Mouse (Mus musculus): ENCODE measurements around the gene Dolk. TPM values are rescaled to one million over a fixed set of nuclear protein-coding genes. Genes with fewer than 3 reads are reported as not detected.
A peak's percentile ranks its signal among the peaks of the same experiment; 100 is the strongest.

Gene Dolk
- polyA plus RNA-seq, 1 experiment from 2014 or later, result 14.0 TPM

DNA sequence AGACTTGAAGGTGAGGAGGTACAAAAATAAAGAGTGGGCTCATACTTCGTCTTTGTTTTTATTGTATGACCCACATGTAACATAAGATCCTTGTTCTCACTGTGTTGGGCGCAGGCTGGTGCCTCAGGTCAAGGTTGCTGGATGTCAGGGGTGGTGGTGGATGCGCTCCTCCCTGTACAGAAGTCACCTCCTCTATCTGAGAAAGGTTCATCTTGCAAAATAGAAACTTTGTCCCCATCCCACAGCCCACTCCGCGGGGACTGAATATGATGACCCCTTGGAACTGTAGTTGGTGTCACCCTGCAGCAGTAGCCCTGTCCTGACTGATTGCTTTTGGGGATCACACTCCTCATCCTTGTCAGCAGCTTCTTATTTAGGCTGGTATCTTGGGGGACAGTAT is 39.1 kb downstream of the Dolk start:
- no peak for ATAC-seq (ENCODE audit: low read depth)
- H3K4me3 ChIP-seq (replicated peaks), result no peak overlapping the region
- no peak overlapping the region for H3K27ac ChIP-seq
- no peaks in the 10 kb centered on the region for H3K27me3 ChIP-seq
- DNase-seq, result no peak
- no peak overlapping the region for H3K4me2 ChIP-seq
- WGBS (ENCODE audit: insufficient replicate concordance), result 85% methylated on average over 5 of the region's 5 CpGs
- peaks cover 62% of the 10 kb centered on the region for H3K36me3 ChIP-seq
- H3K9ac ChIP-seq, result no peak overlapping the region
- H3K4me1 ChIP-seq (replicated peaks), result peaks cover 64% of the 10 kb centered on the region
- H3K9me3 ChIP-seq (replicated peaks), result no peaks in the 10 kb centered on the region

DNA sequence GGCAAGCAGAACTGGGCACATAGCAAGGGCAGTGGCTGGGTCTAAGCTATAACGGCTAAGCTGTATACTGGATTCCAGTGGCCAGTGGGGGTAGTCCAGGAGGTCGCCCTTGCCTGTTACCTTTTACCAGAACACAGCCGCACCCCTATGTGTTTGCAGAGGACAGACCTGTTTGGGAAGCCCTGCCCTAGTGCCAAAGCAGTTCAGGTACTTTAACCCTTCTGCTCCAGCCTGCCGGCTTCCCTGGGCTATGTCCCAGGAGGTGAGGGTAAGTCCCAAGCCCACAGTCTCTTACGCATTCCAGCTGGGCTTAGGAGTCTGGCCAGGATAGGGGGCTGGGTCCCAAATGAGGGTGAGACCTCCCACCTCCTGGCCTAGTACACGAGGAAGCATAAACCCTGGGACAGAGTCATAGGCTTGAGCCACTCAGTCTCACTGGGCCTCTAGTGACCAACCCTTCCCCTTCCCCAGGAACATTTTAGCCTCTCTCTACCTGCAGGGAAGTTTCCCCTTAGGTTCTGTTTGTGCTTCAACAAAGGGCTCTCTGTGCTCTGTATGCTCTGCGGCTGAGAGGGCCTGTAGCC is 41.4 kb downstream of the Dolk start:
- 74% methylated on average over 7 of the region's 7 CpGs for WGBS (ENCODE audit: insufficient replicate concordance)
- Histone ChIP-seq H3K4me2 (no peak overlapping the region), H3K27me3 (no peaks in the 10 kb centered on the region), H3K36me3 (peaks cover 75% of the 10 kb centered on the region), H3K4me3 (replicated peaks) (no peak overlapping the region), H3K27ac (peak overlapping the region; percentile 36; the same call in 1 of the 2 replicates), H3K9me3 (replicated peaks) (no peaks in the 10 kb centered on the region), H3K4me1 (replicated peaks) (peaks cover 65% of the 10 kb centered on the region), H3K9ac (no peak overlapping the region)
- DNase-seq, result no peak
- ATAC-seq (ENCODE audit: low read depth), result 0 out of 2 replicates have a peak, but pooled peaks have one; percentile 21

DNA sequence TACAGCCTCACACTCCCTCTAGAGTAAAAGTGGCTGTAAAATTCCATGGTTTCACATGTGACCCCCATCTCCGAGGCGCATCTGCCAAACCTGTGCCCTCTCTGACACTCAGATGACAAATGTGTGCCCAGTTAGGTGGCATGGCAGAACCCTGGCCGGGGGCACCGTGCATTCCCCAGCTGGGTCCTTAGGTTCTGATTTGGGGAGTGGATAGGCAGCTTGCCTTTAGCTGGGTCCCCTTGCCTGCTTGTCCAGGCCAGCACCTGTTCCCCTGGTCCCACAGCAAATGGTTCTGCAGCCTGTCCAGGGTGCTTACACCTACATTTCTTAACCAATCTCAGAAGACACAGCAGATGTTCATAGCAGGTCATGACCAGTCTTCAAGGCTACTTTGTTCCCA is 42.7 kb downstream of the Dolk start:
- ATAC-seq (ENCODE audit: low read depth), result no peak
- Histone ChIP-seq H3K4me2 (no peak overlapping the region), H3K9me3 (replicated peaks) (no peaks in the 10 kb centered on the region), H3K4me3 (replicated peaks) (no peak overlapping the region), H3K9ac (no peak overlapping the region), H3K36me3 (peaks cover 63% of the 10 kb centered on the region), H3K27ac (no peak overlapping the region), H3K27me3 (no peaks in the 10 kb centered on the region), H3K4me1 (replicated peaks) (peaks cover 78% of the 10 kb centered on the region)
- 91% methylated on average over 4 of the region's 4 CpGs for WGBS (ENCODE audit: insufficient replicate concordance)
- DNase-seq, result no peak

DNA sequence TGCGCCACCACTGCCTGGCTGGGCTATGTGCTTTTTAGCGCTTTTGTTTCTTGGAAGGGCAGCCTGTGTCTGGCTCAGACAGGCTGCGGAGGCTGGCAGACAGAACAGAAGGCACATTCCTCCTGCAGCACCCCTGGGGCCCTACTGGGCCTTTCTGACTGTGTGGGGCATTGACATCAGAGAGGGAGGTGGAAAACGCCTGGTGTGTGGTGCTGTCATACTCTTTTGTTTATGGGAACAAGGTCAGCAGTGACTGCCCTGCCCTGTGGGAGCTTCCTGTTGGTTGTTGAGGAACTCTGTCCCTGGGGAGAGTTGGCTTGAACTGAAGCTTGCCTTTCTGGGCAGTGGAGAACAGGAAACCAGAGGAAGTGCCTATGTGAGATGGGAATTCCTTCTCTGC is 43.6 kb downstream of the Dolk start:
- no peak for DNase-seq
- no peak for ATAC-seq (ENCODE audit: low read depth)
- Histone ChIP-seq H3K9ac (peak overlapping the region; percentile 15; the same call in 1 of the 2 replicates), H3K4me3 (replicated peaks) (no peak overlapping the region), H3K4me2 (no peak overlapping the region), H3K27ac (peak overlapping the region; percentile 39), H3K36me3 (peaks cover 56% of the 10 kb centered on the region), H3K9me3 (replicated peaks) (no peaks in the 10 kb centered on the region), H3K27me3 (no peaks in the 10 kb centered on the region), H3K4me1 (replicated peaks) (peaks cover 81% of the 10 kb centered on the region)
- whole genome bisulfite sequencing (ENCODE audit: insufficient replicate concordance), result 56% methylated on average over 4 of the region's 4 CpGs

DNA sequence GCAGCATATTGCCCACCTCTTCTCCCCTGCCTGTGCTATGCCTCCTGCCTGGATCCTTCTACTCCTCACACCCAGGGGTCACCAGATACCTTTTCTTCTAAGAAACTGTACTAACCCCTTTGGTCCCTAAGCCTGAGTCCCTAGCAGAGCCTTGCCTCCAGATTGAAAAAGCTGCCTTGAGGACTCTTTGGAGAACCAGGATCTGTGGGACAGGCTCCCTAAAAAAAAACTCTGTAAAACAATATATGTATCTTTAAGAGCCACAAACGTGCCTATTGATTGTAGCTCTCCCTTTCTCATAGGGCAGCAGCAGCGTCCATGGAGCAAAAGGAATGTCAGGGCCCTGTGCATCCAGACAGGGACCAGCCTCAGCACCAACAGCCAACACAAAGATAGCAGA is 45.9 kb downstream of the Dolk start, which contains the start of gene Gm28035:
Gene Gm28035 (plus strand): TSS at position 301 of the 400 bp plus-strand sequence.
- Histone ChIP-seq H3K36me3 (peaks cover 49% of the 10 kb centered on the region), H3K9ac (peak within 1 kb of the TSS; percentile 96), H3K4me1 (replicated peaks) (peaks cover 79% of the 10 kb centered on the region), H3K27me3 (no peaks in the 10 kb centered on the region), H3K4me2 (peak within 1 kb of the TSS; percentile 82), H3K27ac (peak within 1 kb of the TSS; percentile 88), H3K9me3 (replicated peaks) (no peaks in the 10 kb centered on the region), H3K4me3 (replicated peaks) (peak within 1 kb of the TSS; percentile 86)
- DNase-seq (no peak), ATAC-seq (ENCODE audit: low read depth) (no peak)
- 66% methylated on average over 2 of the region's 2 CpGs for WGBS (ENCODE audit: insufficient replicate concordance)

DNA sequence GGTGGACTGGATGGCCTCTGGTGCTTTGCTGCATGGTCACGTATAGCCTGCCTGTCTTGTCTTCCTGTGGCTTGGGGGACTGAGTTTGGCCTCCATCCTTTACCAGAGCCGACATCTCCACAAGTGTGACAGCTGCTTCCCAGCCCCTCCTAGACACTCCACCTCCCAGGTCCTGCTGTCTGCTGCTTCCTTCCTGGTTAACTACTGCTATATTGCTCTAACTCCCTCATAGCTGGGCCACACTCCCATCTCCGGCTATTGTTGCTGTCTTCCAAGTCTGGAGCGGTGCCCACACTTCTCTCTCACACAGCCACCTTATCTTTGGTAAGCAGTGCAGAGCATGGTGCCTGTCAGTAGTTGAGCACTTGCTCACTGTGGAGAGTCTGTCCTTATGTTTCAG is 46.4 kb downstream of the Dolk start:
- 31% methylated on average over 4 of the region's 4 CpGs for WGBS (ENCODE audit: insufficient replicate concordance)
- Histone ChIP-seq H3K27me3 (no peaks in the 10 kb centered on the region), H3K27ac (peak overlapping the region; percentile 88), H3K36me3 (peaks cover 48% of the 10 kb centered on the region), H3K4me2 (peak overlapping the region; percentile 82), H3K4me3 (replicated peaks) (peak overlapping the region; percentile 86), H3K9ac (peak overlapping the region; percentile 96), H3K9me3 (replicated peaks) (no peaks in the 10 kb centered on the region), H3K4me1 (replicated peaks) (peaks cover 74% of the 10 kb centered on the region)
- ATAC-seq (ENCODE audit: low read depth), result peak; percentile 22
- DNase-seq, result peak; percentile 35

DNA sequence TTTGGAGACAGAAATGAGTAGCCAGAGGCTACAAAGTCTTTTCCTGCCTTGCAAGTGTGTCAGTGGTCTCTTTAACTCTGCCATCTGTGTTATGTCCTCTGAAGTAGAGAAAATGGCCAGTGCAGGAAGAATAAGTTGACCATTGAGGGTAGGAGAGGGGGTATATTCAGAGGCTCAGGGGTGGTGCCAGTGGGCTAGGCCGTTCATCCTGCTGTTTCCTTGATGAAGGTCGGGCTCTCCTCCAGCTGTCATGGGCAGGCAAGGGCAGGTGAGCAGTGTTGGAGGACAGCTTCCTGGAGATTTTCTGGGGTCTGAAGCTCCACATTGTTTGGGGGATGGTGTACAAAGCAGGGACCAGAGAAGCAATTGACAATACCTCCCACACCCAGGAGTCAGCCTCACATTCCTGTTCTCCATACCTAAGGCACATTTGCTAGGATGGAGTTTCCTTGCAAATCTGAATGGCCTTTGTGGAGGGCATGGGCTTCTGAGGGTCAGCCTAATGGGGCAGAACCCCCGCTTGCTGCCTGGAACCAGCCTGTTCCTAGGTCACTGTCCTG is 47.1 kb downstream of the Dolk start:
- ATAC-seq (ENCODE audit: low read depth) (no peak), DNase-seq (no peak)
- Histone ChIP-seq H3K9ac (peak overlapping the region; percentile 96), H3K9me3 (replicated peaks) (no peaks in the 10 kb centered on the region), H3K27ac (peak overlapping the region; percentile 88), H3K36me3 (peaks cover 41% of the 10 kb centered on the region), H3K4me1 (replicated peaks) (peaks cover 67% of the 10 kb centered on the region), H3K4me2 (peak overlapping the region; percentile 82), H3K27me3 (no peaks in the 10 kb centered on the region), H3K4me3 (replicated peaks) (peak overlapping the region; percentile 86)
- 67% methylated on average over 3 of the region's 3 CpGs for WGBS (ENCODE audit: insufficient replicate concordance)

DNA sequence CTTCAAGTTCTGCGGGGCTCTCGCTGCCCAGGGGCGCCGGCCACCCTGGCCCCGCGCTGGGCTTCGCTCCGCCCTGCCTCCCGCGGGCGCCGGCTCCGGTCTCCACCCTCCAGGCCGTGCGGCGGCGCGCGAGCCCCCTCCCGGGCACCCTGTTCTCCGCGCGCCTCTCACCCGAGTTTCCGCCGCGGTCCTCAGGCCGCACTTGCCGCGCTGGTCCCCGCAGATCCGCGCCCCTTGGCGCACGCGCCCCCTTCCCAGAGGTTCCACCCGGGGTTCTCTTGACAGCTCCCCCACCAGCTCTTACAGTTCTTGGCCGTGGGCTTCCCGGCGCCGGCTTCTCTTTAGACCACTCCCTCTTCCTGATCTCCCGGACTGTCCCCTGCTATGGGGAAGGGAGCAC is 48.3 kb downstream of the Dolk start:
- peak overlapping the region; percentile 86 for H3K4me3 ChIP-seq (replicated peaks)
- H3K9me3 ChIP-seq (replicated peaks), result 0 out of 2 replicates have a peak, but pooled peaks cover 1% of the 10 kb centered on the region
- WGBS (ENCODE audit: insufficient replicate concordance), result under 1% methylated on average over 42 of the region's 42 CpGs
- peak overlapping the region; percentile 96 for H3K9ac ChIP-seq
- ATAC-seq (ENCODE audit: low read depth) (peak; percentile 84), DNase-seq (no peak)
- no peaks in the 10 kb centered on the region for H3K27me3 ChIP-seq
- H3K27ac ChIP-seq, result peak overlapping the region; percentile 88
- peaks cover 30% of the 10 kb centered on the region for H3K36me3 ChIP-seq
- H3K4me1 ChIP-seq (replicated peaks), result peaks cover 58% of the 10 kb centered on the region
- H3K4me2 ChIP-seq, result peak overlapping the region; percentile 82

DNA sequence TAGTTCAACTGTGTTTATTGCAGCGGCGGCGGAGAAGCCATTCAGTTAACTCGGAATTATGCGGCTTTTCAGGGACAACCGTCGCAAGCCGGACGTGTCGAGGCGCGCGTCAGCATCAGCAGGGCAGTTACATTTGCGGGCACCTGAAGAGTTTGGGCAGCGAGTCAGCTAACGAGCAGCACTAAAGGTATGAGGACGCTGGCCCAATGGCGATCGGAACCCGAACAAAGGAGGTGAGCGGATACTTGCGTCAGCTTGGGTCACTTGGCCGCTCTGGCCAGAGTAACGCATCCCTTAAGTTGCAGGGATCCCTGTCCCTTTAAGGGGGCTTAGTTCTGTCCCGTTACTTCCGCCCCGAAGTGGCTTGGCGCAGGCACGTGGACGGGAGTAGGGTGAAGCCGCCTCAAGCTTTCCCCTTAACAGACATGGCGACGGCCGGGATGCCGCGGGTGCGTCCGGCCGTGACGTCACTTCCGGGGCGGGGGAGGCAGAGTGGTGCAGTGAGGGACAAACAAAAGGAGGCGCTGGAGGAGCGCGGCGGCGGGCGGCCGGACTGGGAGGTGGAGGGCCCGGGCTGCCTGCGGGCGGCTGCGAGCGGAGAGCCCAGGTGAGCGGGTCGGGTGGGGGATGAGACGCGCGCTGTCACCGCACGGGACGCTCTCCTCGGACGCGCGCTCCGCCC is 48.8 kb downstream of the Dolk start, which contains the start of gene Lrrc8a:
Gene Lrrc8a (plus strand): TSS at position 517 of the 682 bp plus-strand sequence.
- WGBS (ENCODE audit: insufficient replicate concordance), result under 1% methylated on average over 65 of the region's 67 CpGs
- peak within 1 kb of the TSS; percentile 82 for H3K4me2 ChIP-seq
- peak within 1 kb of the TSS; percentile 88 for H3K27ac ChIP-seq
- H3K27me3 ChIP-seq, result no peaks in the 10 kb centered on the region
- DNase-seq, result peak; percentile 98
- peak; percentile 94 for ATAC-seq (ENCODE audit: low read depth)
- H3K4me3 ChIP-seq (replicated peaks), result peak within 1 kb of the TSS; percentile 86
- H3K4me1 ChIP-seq (replicated peaks), result peaks cover 53% of the 10 kb centered on the region
- H3K9ac ChIP-seq, result peak within 1 kb of the TSS; percentile 96
- peaks cover 7% of the 10 kb centered on the region; the same call in 1 of the 2 replicates for H3K9me3 ChIP-seq (replicated peaks)
- peaks cover 25% of the 10 kb centered on the region for H3K36me3 ChIP-seq

DNA sequence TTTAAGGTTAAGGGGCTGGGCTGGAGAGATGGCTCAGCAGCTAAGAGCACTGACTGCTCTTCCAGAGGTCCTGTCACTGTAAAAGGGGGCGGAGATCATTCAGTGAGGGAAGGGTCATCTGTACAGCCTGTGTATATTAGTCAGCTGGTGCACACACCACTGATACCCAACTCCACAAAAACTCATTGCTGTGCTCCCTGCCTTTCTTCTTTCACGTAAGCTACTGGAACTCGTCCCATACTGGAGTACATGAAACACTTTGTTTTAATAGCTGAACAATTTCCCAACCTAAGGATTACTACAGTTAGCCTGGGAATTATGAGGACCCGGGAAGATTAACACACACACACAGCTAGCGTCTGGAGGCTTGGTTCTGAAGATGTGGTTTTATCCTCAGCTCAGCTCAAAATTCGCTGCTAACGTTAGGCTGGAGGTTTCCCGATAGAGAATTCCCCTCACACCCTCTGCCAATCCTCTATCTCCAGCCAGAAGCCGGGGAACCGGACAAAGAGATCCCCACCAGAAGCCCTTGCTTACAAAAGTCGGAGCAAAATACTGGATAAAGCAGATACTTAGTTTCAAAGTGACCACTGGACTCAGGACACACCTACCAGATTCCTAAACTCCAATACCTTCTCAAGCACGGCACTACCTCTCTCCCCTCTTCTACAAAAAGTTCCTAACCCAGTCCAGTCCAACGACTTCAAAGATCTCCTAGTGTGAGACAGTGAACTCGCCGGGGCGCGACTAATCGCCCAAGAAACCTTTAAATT is 49.5 kb downstream of the Dolk start:
- WGBS (ENCODE audit: insufficient replicate concordance), result 6% methylated on average over 18 of the region's 18 CpGs

DNA sequence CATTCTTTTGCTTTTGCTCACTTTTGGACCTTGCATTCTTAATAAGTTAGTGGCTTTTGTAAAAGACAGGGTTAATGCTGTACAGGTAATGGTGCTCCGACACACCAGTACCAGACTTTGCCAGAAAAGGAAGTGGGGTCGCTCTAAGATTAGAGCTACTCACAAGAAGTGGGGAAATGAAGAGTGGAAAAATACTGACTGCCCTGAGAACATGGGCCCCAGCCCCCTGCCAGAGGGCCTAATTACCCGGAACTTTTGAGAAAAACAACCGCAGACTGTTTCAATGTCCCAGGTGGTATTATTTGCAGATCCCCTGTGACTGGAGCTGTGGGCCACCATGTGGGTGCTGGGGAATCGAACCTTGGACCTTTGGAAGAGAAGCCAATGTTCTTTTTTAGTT is 50.5 kb downstream of the Dolk start:
- ATAC-seq (ENCODE audit: low read depth) (no peak), DNase-seq (no peak)
- Histone ChIP-seq H3K27me3 (no peaks in the 10 kb centered on the region), H3K4me2 (no peak overlapping the region), H3K4me1 (replicated peaks) (peaks cover 38% of the 10 kb centered on the region), H3K9me3 (replicated peaks) (peaks cover 16% of the 10 kb centered on the region), H3K27ac (no peak overlapping the region), H3K4me3 (replicated peaks) (no peak overlapping the region), H3K36me3 (peaks cover 8% of the 10 kb centered on the region), H3K9ac (no peak overlapping the region)
- 50% methylated on average over 5 of the region's 5 CpGs for WGBS (ENCODE audit: insufficient replicate concordance)

More for the DNA sequence above, 49.5 kb downstream of the Dolk start:
- peaks cover 12% of the 10 kb centered on the region; the same call in 1 of the 2 replicates for H3K9me3 ChIP-seq (replicated peaks)
- H3K4me1 ChIP-seq (replicated peaks), result peaks cover 46% of the 10 kb centered on the region
- DNase-seq, result no peak
- peak overlapping the region; percentile 82 for H3K4me2 ChIP-seq
- peak overlapping the region; percentile 96 for H3K9ac ChIP-seq
- H3K27me3 ChIP-seq, result no peaks in the 10 kb centered on the region
- peak overlapping the region; percentile 86 for H3K4me3 ChIP-seq (replicated peaks)
- H3K27ac ChIP-seq, result peak overlapping the region; percentile 88
- peaks cover 18% of the 10 kb centered on the region for H3K36me3 ChIP-seq
- no peak for ATAC-seq (ENCODE audit: low read depth)
